Mouse (Mus musculus) thymus, postnatal 25 days (tissue): ENCODE results near the gene Rsph3b.

Experiments
- DNase-seq: peaks from one replicate; pipeline ENCODE4 v3.0.0; 2022

Rsph3b gene

DNA sequence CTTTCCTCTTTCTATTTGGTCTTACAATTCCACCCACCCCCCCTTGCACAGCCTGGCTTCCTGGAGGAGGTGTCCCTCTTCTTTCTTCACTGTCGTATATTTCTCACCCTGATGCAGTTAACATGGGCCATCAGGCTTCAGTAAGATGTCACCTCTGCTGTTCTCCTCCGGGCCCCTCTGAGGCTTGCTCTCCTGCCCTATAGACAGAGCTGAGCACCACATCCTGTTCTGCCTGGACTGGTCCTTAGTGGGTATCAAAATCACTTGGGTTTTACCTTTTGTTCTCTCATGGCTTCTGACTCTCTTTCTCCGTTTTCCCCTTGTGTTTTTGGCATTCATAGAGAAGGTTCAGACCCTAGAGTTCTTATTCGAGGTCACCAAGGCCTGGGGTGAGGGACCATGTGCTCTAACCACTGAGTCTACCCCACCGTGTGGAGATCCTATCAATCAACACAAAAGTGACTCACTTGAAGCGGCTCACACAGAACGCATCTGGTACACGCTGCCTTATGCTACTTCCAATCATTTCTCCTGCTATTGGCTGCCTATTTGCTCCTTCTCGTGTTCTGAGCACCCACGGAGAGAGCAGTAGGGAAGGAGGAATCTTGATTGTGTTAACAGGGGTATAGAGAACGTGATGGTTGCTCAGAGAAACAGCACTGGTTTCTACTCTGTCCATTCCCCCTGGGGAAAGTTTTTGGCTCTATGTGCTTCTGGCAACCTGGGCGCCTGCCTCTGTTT lies 86.3 kb downstream of the Rsph3b start:
- no peak for DNase-seq

DNA sequence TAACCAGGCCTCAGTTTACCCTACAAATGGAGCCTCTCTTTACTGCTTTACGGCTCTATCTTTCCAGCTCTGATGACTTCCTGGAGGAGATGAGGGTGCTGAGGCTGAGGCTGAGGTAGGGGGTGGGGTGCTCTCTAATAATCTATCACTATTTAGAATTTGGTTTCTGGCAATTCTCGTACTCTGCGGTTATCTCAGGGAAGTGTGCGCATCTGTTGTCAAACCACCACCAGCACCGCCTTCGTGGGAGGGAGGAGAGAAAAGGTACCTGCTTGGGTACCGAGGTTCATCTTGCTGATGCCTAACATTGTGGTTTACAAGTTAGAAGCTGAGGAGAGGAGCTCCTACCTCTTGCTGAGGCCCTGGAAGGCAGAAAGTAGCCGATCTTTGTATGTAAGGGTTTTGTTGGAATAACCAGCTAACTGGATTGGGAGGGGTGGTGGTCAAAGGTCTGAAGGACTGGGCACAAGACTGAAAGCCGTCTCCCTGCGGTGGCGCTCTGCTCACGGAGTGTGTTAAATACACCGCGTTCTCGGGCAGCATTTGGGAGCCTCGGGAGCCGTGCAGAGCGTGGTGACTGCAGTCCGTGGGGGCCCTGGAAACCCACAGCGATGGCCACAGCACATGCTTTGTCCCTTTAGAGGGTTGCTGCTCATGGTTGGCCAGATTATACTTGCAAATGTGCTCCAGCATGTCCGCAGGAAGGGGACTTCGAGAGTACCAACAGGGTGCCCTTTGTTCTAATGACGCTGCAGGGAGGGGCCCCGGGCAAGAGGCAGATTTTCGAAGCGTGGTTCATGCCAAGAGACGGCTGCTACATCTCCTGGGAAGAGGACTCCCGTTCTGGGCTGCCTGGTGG lies 87.1 kb downstream of the Rsph3b start:
- DNase-seq = peak; percentile 40

DNA sequence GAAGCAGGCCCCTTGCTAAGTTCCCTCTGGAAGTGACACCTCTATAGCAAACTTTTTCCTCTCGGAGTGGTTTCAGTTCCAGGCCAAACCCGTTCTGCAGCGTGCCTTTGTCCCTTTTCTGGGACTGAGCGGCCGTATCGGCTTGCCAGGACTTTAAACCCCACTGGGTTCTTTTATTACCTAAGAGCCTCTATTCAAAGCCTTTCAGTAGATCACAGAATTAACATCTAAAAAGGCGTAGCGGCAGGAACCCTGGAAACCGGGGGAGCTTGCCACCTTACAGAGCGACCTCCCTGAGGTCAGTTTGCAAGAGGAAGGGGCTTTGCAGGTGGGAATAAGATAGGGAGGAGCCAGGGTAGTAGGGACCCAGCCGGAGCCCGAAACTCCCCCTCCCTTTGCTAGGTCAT lies 88.0 kb downstream of the Rsph3b start:
- DNase-seq = no peak

DNA sequence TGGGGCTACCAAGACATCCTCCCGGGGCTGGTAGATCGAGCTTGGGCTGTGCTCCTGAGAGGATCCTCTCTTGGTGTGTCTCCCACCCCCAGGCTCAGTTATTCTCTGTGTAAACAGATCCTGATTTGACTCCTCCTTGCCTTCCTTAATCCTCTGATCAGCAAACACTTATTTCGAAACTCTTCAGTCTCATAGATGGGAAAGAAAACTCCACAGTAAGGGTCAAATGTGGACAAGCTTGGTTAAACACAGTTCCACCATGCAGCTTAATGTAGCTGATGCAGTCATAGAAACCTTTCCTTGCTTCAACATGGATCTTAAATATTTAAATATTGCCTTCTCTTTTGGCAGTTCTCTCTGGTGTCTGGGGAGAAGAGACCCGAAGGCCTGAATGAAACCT lies 88.4 kb downstream of the Rsph3b start:
- no peak for DNase-seq
